In the genomic region with DNA sequence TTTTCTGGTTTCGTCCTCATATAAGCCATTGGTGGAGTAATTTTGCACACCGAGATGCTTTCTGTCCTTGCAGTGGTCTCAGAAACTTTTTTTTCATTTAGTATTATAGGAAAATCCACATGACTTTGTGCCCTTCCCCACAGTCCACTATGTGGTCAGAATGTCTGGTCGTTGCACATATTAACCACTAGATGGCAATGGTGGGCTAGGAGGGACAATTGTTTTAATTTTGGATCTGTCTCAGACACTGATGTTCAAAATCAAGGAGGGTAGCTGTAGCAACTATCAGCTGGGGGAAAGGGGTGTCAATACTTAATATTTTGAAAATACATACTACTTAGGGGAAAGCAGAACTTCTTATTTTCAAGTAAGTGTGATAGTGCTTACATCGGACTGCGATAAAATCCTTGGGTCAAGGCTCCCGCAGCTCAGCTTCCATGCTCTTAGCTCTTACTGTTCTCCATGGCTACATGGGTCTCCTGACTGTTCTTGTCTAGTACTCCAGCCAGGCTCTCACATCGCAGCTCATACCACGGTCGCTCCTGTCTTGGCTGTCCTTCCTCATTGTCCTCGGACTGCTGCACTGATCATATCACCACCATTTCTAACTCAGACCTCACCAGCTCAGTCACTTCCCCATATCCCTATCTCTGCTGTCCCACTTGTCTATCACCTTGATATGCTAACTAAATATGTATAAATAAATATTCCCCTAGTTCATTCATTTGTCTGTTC, we compare ENCODE assay signal across 8 mouse cellular contexts.
DNase-seq lines count a peak whose midpoint lies in the region; ATAC-seq and TF ChIP-seq lines count a peak whose summit lies in the region.

No protein-coding gene starts in this region.

- H3K4me1 ChIP-seq in kidney, embryonic 16.5 days (ENCODE audit: insufficient read depth, low read length): no peaks in the 10 kb centered on the region
- H3K4me1 ChIP-seq in cortical plate, adult 2 months (ENCODE audit: control insufficient read depth, insufficient read depth, low read length): peaks cover 3% of the 10 kb centered on the region; the same call in 1 of the 2 replicates
- H3K4me1 ChIP-seq in kidney, postnatal 0 days (replicated peaks; ENCODE audit: insufficient read depth, low read length): no peaks in the 10 kb centered on the region

- no peak overlapping the region for H3K27ac ChIP-seq in kidney, embryonic 16.5 days (ENCODE audit: low read length)
- H3K27ac ChIP-seq in cortical plate, adult 2 months (ENCODE audit: insufficient read depth, low read length): no peak overlapping the region
- no peak overlapping the region for H3K27ac ChIP-seq in kidney, postnatal 0 days

- ATAC-seq in kidney, embryonic 16.5 days (ENCODE audit: low FRiP score, low TSS enrichment): no peak
- ATAC-seq in kidney, postnatal 0 days (replicated peaks; ENCODE audit: low FRiP score, low read depth): no peak

- TF ChIP-seq POLR2A in cortical plate, adult 2 months (IDR thresholded peaks at IDR 0.05; ENCODE audit: extremely low read depth, insufficient read depth, low read length): no peak

- peak; percentile 10 for DNase-seq in kidney, adult 9 months
- DNase-seq in Muller cell, postnatal 12 days (ENCODE audit: inconsistent ontology term): peak; percentile 11
- DNase-seq in kidney, postnatal 0 days (ENCODE audit: low spot score): peak; percentile 63
- DNase-seq in T-cell, adult 2 months (ENCODE audit: low spot score): no peak
- DNase-seq in layer of hippocampus, adult 8-10 months (ENCODE audit: low spot score in 2 of 2): no peak
- DNase-seq in gastrocnemius, adult 18-20 months (ENCODE audit: low spot score): no peak

- no peak overlapping the region for H3K4me2 ChIP-seq in kidney, embryonic 16.5 days (replicated peaks; ENCODE audit: low read depth, low read length)
- H3K4me2 ChIP-seq in kidney, postnatal 0 days (ENCODE audit: low read length): no peak overlapping the region

- H3K27me3 ChIP-seq in kidney, embryonic 16.5 days (ENCODE audit: insufficient read depth, low read length): no peaks in the 10 kb centered on the region
- H3K27me3 ChIP-seq in kidney, postnatal 0 days (ENCODE audit: insufficient read depth, low read length): no peaks in the 10 kb centered on the region

- 59% methylated on average over 10 of the region's 10 CpGs for WGBS in kidney, embryonic 16.5 days
- 54% methylated on average over 10 of the region's 10 CpGs for WGBS in kidney, postnatal 0 days

- no peaks in the 10 kb centered on the region for H3K36me3 ChIP-seq in kidney, embryonic 16.5 days (ENCODE audit: insufficient read depth, low read length)
- H3K36me3 ChIP-seq in kidney, postnatal 0 days (ENCODE audit: insufficient read depth, low read length): no peaks in the 10 kb centered on the region

- H3K4me3 ChIP-seq in kidney, embryonic 16.5 days (ENCODE audit: low read length): no peak overlapping the region
- no peak overlapping the region for H3K4me3 ChIP-seq in cortical plate, adult 2 months (ENCODE audit: insufficient read depth, low read length)
- no peak overlapping the region for H3K4me3 ChIP-seq in kidney, postnatal 0 days (replicated peaks; ENCODE audit: low read depth, low read length)

- no peaks in the 10 kb centered on the region for H3K9me3 ChIP-seq in kidney, embryonic 16.5 days (ENCODE audit: low read length)
- no peaks in the 10 kb centered on the region for H3K9me3 ChIP-seq in kidney, postnatal 0 days (replicated peaks; ENCODE audit: low read length)

- no peak overlapping the region for H3K9ac ChIP-seq in kidney, embryonic 16.5 days (replicated peaks; ENCODE audit: low read length)
- no peak overlapping the region for H3K9ac ChIP-seq in kidney, postnatal 0 days (ENCODE audit: low read depth, low read length)

- peak; percentile 69 for TF ChIP-seq CTCF in cortical plate, adult 2 months (IDR thresholded peaks at IDR 0.05; ENCODE audit: extremely low read depth, insufficient read depth, low read length)
- peak; percentile 85 for TF ChIP-seq CTCF in kidney, postnatal 0 days (IDR thresholded peaks at IDR 0.05; ENCODE audit: low read depth)

Comparison
In these comparisons a context has a peak if more than half of its experiments do, and no peak if none do; other contexts are left out.
1. DNase-seq: peak in kidney, adult 9 months (single experiment), Muller cell, postnatal 12 days (single experiment) and kidney, postnatal 0 days (single experiment); none in T-cell, adult 2 months (single experiment), layer of hippocampus, adult 8-10 months (0 of 2) and gastrocnemius, adult 18-20 months (single experiment).